Mouse (Mus musculus) ES-Bruce4 (cell line): Measurements from ENCODE around the gene Pakap.

ENCODE experiments used
- CTCF ChIP-seq: IDR thresholded peaks from one replicate; pipeline ENCODE4 v1.8.1; 2011; ENCODE audit warnings: low read depth, low read length
- EP300 ChIP-seq: IDR thresholded peaks from 2 replicates; pipeline ENCODE4 v1.6.1; 2011; ENCODE audit warnings: low read depth, low read length; ENCODE audit not compliant: insufficient read depth
- POLR2A ChIP-seq: IDR thresholded peaks from one replicate; pipeline ENCODE4 v1.8.1; 2011; ENCODE audit warnings: low read length; ENCODE audit not compliant: insufficient read depth

GRCm38 (mm10) chr4:57896631-57897030 lies 328.7 kb downstream of the Pakap start:
- TF ChIP-seq POLR2A: no peak
- TF ChIP-seq CTCF: no peak
- TF ChIP-seq EP300: no peak
